Mouse (Mus musculus) ES-Bruce4 (cell line): ENCODE results near the gene Armh2. TPM values are rescaled to one million over a fixed set of nuclear protein-coding genes. Genes with fewer than 3 reads are reported as not detected.

Experiments used
- H3K27ac ChIP-seq: 2 replicates; pipeline ENCODE4 v1.5.1; 2012; ENCODE audit warnings: low read length, inconsistent platforms; ENCODE audit not compliant: insufficient read depth
- H3K27me3 ChIP-seq: 2 replicates; pipeline ENCODE4 v1.6.1; 2012; ENCODE audit warnings: mild to moderate bottlenecking, low read length, inconsistent platforms; ENCODE audit not compliant: control insufficient read depth, poor library complexity, insufficient read depth, severe bottlenecking
- H3K36me3 ChIP-seq: 2 replicates; pipeline ENCODE4 v1.6.1; 2012; ENCODE audit warnings: inconsistent platforms, mild to moderate bottlenecking, low read length, moderate library complexity; ENCODE audit not compliant: control insufficient read depth, poor library complexity, insufficient read depth, severe bottlenecking
- H3K4me1 ChIP-seq: one replicate; pipeline ENCODE4 v1.8.1; 2011; ENCODE audit warnings: low read length; ENCODE audit not compliant: control insufficient read depth, insufficient read depth
- H3K4me3 ChIP-seq: 2 replicates; pipeline ENCODE4 v1.5.1; 2011; ENCODE audit warnings: low read depth, mild to moderate bottlenecking, low read length
- H3K9ac ChIP-seq: 2 replicates; pipeline ENCODE4 v1.6.1; 2012; ENCODE audit warnings: low read depth, mild to moderate bottlenecking, inconsistent platforms; ENCODE audit not compliant: poor library complexity, severe bottlenecking
- H3K9me3 ChIP-seq: replicated peaks from 2 replicates; pipeline ENCODE4 v1.6.1; 2012; ENCODE audit warnings: mild to moderate bottlenecking, low read length, inconsistent platforms; ENCODE audit not compliant: control insufficient read depth, poor library complexity, insufficient read depth, severe bottlenecking
- CTCF ChIP-seq: IDR thresholded peaks from one replicate; pipeline ENCODE4 v1.8.1; 2011; ENCODE audit warnings: low read depth, low read length
- EP300 ChIP-seq: IDR thresholded peaks from 2 replicates; pipeline ENCODE4 v1.6.1; 2011; ENCODE audit warnings: low read depth, low read length; ENCODE audit not compliant: insufficient read depth
- POLR2A ChIP-seq: IDR thresholded peaks from one replicate; pipeline ENCODE4 v1.8.1; 2011; ENCODE audit warnings: low read length; ENCODE audit not compliant: insufficient read depth
- polyA plus RNA-seq: library from polyadenylated mRNA; stranded (reverse); fragments of >200 nt; gene quantifications from 2 replicates; pipeline ENCODE4 v1.2.4, GENCODE M21; 2011; ENCODE audit warnings: low read depth; ENCODE audit not compliant: missing spikeins, insufficient read depth, insufficient read length

Armh2 gene
- polyA plus RNA-seq, 1 experiment: not detected

- no peaks in the 10 kb centered on the region for H3K36me3 ChIP-seq
- H3K27me3 ChIP-seq: no peaks in the 10 kb centered on the region
- H3K9me3 ChIP-seq: no peaks in the 10 kb centered on the region
- no peaks in the 10 kb centered on the region for H3K4me1 ChIP-seq
- no peak overlapping the region for H3K4me3 ChIP-seq
- TF ChIP-seq CTCF: no peak
- TF ChIP-seq EP300: no peak
- no peak for TF ChIP-seq POLR2A
- H3K27ac ChIP-seq: no peak overlapping the region
- no peak overlapping the region for H3K9ac ChIP-seq
Observed at GRCm38 (mm10) chr13:24791349-24791748, 50.3 kb downstream of the Armh2 start.

GRCm38 (mm10) chr13:24792411-24793045 lies 51.5 kb downstream of the Armh2 start:
- no peaks in the 10 kb centered on the region for H3K27me3 ChIP-seq
- H3K36me3 ChIP-seq: no peaks in the 10 kb centered on the region
- H3K4me1 ChIP-seq: no peaks in the 10 kb centered on the region
- H3K9me3 ChIP-seq: no peaks in the 10 kb centered on the region
- H3K9ac ChIP-seq: no peak overlapping the region
- H3K27ac ChIP-seq: no peak overlapping the region
- no peak for TF ChIP-seq EP300
- TF ChIP-seq CTCF: no peak
- no peak for TF ChIP-seq POLR2A
- no peak overlapping the region for H3K4me3 ChIP-seq

Other genes with a start within 250 kb of the Armh2 start
- gene Ripor2, start 159.0 kb upstream of the Armh2 start, polyA plus RNA-seq: 1.1 and 1.5 TPM in 2 replicates
- 127 and 129 TPM in 2 replicates for gene Gmnn, start 20.7 kb downstream of the Armh2 start, polyA plus RNA-seq
- gene BC005537, start 60.4 kb downstream of the Armh2 start, polyA plus RNA-seq: 78.9 and 92.7 TPM in 2 replicates
- 90.7 and 93.1 TPM in 2 replicates for gene Acot13, start 90.3 kb downstream of the Armh2 start, polyA plus RNA-seq
- 88.3 and 95.8 TPM in 2 replicates for gene Tdp2, start 90.4 kb downstream of the Armh2 start, polyA plus RNA-seq
- gene D130043K22Rik, start 103.9 kb downstream of the Armh2 start, polyA plus RNA-seq: not detected in 2 replicates
- 14.2 and 14.6 TPM in 2 replicates for gene Aldh5a1, start 196.4 kb downstream of the Armh2 start, polyA plus RNA-seq
- gene Gpld1, start 201.9 kb downstream of the Armh2 start, polyA plus RNA-seq: 2.1 and 2.5 TPM in 2 replicates